Mouse (Mus musculus): Measurements from ENCODE around the gene 9430097D07Rik.

9430097D07Rik gene

GRCm38 (mm10) chr2:32597248-32597647 lies 21.8 kb upstream of the 9430097D07Rik start:
- no peak for DNase-seq (ENCODE audit: low spot score)

- no peak for DNase-seq (ENCODE audit: low spot score)
Observed at GRCm38 (mm10) chr2:32596725-32597124, 21.2 kb upstream of the 9430097D07Rik start.

- no peak for DNase-seq (ENCODE audit: low spot score)
Observed at GRCm38 (mm10) chr2:32591249-32591648, 15.8 kb upstream of the 9430097D07Rik start.

- no peak for DNase-seq (ENCODE audit: low spot score)
Observed at GRCm38 (mm10) chr2:32590224-32590623, 14.7 kb upstream of the 9430097D07Rik start.

GRCm38 (mm10) chr2:32589213-32589795 lies 13.8 kb upstream of the 9430097D07Rik start:
- DNase-seq (ENCODE audit: low spot score), result no peak

- no peak for DNase-seq (ENCODE audit: low spot score)
Observed at GRCm38 (mm10) chr2:32587731-32588321, 12.3 kb upstream of the 9430097D07Rik start.

- peak; percentile 90 for DNase-seq (ENCODE audit: low spot score)
Observed at GRCm38 (mm10) chr2:32586871-32587351, 11.4 kb upstream of the 9430097D07Rik start, which contains the start of gene St6galnac4. TSS of gene St6galnac4 (plus strand) at chr2:32587095.

- DNase-seq (ENCODE audit: low spot score), result no peak
Observed at GRCm38 (mm10) chr2:32585149-32585714, 9.7 kb upstream of the 9430097D07Rik start.

- DNase-seq (ENCODE audit: low spot score), result peak; percentile 91
Observed at GRCm38 (mm10) chr2:32582830-32583799, 7.6 kb upstream of the 9430097D07Rik start.

GRCm38 (mm10) chr2:32581450-32582095 lies 6.1 kb upstream of the 9430097D07Rik start:
- DNase-seq (ENCODE audit: low spot score), result peak; percentile 75

- no peak for DNase-seq (ENCODE audit: low spot score)
Observed at GRCm38 (mm10) chr2:32578146-32579046, 2.9 kb upstream of the 9430097D07Rik start.

- no peak for DNase-seq (ENCODE audit: low spot score)
Observed at GRCm38 (mm10) chr2:32576532-32576931, 1.0 kb upstream of the 9430097D07Rik start.

- DNase-seq (ENCODE audit: low spot score), result peak; percentile 75
Observed at GRCm38 (mm10) chr2:32574901-32575585, 441 bp downstream of the 9430097D07Rik start.

GRCm38 (mm10) chr2:32574497-32574896 lies 987 bp downstream of the 9430097D07Rik start, which contains the start of gene Pip5kl1:
TSS of gene Pip5kl1 (plus strand) at chr2:32574797.
- no peak for DNase-seq (ENCODE audit: low spot score)

GRCm38 (mm10) chr2:32572196-32572595 lies 3.3 kb downstream of the 9430097D07Rik start:
- DNase-seq (ENCODE audit: low spot score), result no peak

- DNase-seq (ENCODE audit: low spot score), result peak; percentile 94
Observed at GRCm38 (mm10) chr2:32570698-32571494, 4.6 kb downstream of the 9430097D07Rik start, which contains the start of gene Dpm2. TSS of gene Dpm2 (plus strand) at chr2:32570858.

- DNase-seq (ENCODE audit: low spot score), result no peak
Observed at GRCm38 (mm10) chr2:32568941-32569340, 6.5 kb downstream of the 9430097D07Rik start.

GRCm38 (mm10) chr2:32568149-32568548 lies 7.3 kb downstream of the 9430097D07Rik start:
- DNase-seq (ENCODE audit: low spot score), result no peak

- DNase-seq (ENCODE audit: low spot score), result peak; percentile 70
Observed at GRCm38 (mm10) chr2:32566536-32567063, 8.9 kb downstream of the 9430097D07Rik start.
